Mouse (Mus musculus): Measurements from ENCODE around the gene Olfr944.

Gene Olfr944

DNA sequence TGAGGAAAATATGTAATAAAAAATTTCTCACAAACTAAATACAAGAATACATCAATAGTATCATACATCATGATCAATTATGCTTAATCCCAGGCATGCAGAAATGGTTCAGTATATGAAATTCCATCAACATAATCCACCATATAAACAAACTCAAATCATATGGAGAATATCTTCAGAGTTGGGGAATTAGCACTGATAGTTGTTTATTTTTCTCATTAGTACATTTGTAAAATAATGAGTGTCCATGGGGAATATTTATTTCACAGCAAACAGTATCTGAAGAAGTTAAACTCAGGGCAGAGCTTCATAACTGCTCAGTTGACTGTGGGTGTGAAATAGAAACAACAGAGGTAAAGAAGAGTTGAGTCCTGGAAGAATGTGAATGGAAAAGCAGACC is at the start of gene Olfr944:
Gene Olfr944, plus strand, starts transcription at position 301 of the 400 bp plus-strand sequence.
- no peak for ATAC-seq (ENCODE audit: low TSS enrichment)

DNA sequence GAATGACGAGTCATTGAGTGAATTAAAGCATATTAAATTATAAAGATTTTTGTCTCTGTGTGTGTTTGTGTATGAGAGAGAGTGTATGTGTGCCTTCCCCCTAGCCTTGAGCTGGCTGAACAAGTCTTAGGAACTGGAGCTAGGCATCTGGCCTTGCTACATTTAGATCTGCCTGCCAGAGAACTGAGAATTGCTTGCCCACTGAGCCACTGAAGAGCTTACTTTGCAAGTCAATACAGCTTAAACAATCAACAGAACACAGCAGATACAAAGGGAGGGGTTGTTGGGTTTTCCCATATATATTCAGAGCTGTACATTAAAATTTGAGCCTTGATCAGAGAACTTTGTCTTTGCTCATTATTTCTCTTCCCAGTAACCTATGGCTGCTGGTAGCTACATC is 49.3 kb upstream of the Olfr944 start:
- ATAC-seq (ENCODE audit: low TSS enrichment): no peak

- ATAC-seq (ENCODE audit: low TSS enrichment): no peak
Measured at GRCm38 (mm10) chr9:39166004-39166403, 35.7 kb upstream of the Olfr944 start, which contains the start of gene Olfr943. Olfr943 (plus strand) TSS chr9:39166304.

GRCm38 (mm10) chr9:39249894-39250293 is 48.2 kb downstream of the Olfr944 start, which contains the start of gene Olfr1537:
Olfr1537 (minus strand) TSS chr9:39249994.
- no peak for ATAC-seq (ENCODE audit: low TSS enrichment)
